Mouse (Mus musculus) cerebellum, adult 2 months (tissue): Measurements from ENCODE around the gene Nbeal2.

Experiments
- CTCF ChIP-seq: fragments of 200-500 bp; IDR thresholded peaks from 2 replicates; pipeline ENCODE4 v1.5.1; 2011; ENCODE audit warnings: low read depth, mild to moderate bottlenecking, control low read depth, low read length, moderate library complexity, borderline replicate concordance; ENCODE audit not compliant: insufficient read depth
- POLR2A ChIP-seq: fragments of 200-500 bp; IDR thresholded peaks from 2 replicates; pipeline ENCODE4 v1.6.1; 2011; ENCODE audit warnings: low read length, control low read depth, borderline replicate concordance; ENCODE audit not compliant: insufficient read depth

GRCm38 (mm10) chr9:110620180-110620579, 33.8 kb downstream of the Nbeal2 start:
- TF ChIP-seq POLR2A = no peak
- no peak for TF ChIP-seq CTCF
